Mouse (Mus musculus) myocyte (in vitro differentiated cells): Measurements from ENCODE around the gene Fzr1. TPM values are rescaled to one million over a fixed set of nuclear protein-coding genes. Genes with fewer than 3 reads are reported as not detected.
A peak's percentile ranks its signal among the peaks of the same experiment; 100 is the strongest.

Experiments used
- H3K27me3 ChIP-seq: one replicate; pipeline ENCODE4 v1.6.1; 2011; ENCODE audit not compliant: control insufficient read depth, insufficient read depth, insufficient read length
- H3K36me3 ChIP-seq: one replicate; pipeline ENCODE4 v1.6.1; 2011; ENCODE audit not compliant: control insufficient read depth, insufficient read depth
- H3K4me2 ChIP-seq: one replicate; pipeline ENCODE4 v1.6.1; 2011; ENCODE audit warnings: low read depth, control low read depth
- H3K4me3 ChIP-seq: one replicate; pipeline ENCODE4 v1.5.1; 2011; ENCODE audit warnings: mild to moderate bottlenecking, control low read depth, moderate library complexity
- H3K79me2 ChIP-seq: one replicate; pipeline ENCODE4 v1.6.1; 2011; ENCODE audit not compliant: control insufficient read depth, insufficient read depth
- H3ac ChIP-seq: one replicate; pipeline ENCODE4 v1.6.1; 2011; ENCODE audit not compliant: control insufficient read depth, insufficient read length
- CEBPB ChIP-seq: IDR thresholded peaks from 2 replicates; pipeline ENCODE4 v1.6.1; 2011; ENCODE audit warnings: mild to moderate bottlenecking, moderate library complexity; ENCODE audit not compliant: poor library complexity, insufficient read depth, severe bottlenecking
- E2F4 ChIP-seq: IDR thresholded peaks from one replicate; pipeline ENCODE4 v1.6.1; 2011; ENCODE audit warnings: mild to moderate bottlenecking, control low read depth, moderate library complexity; ENCODE audit not compliant: insufficient read depth
- MAX ChIP-seq: IDR thresholded peaks from one replicate; pipeline ENCODE4 v1.6.1; 2011; ENCODE audit warnings: low read depth, mild to moderate bottlenecking, control low read depth
- MYOD1 ChIP-seq, 3 experiments: IDR thresholded peaks; one replicate each; pipeline ENCODE4 v1.6.1; 2011; ENCODE audit warnings: control low read depth in 2 of 3, low read depth in 2 of 3, mild to moderate bottlenecking in 2 of 3, moderate library complexity in 1 of 3; ENCODE audit not compliant: insufficient read length in 2 of 3, control insufficient read depth in 1 of 3
- MYOG ChIP-seq, 3 experiments: IDR thresholded peaks; one replicate each; pipeline ENCODE4 v1.6.1; 2011; ENCODE audit warnings: control low read depth in 2 of 3, low read depth in 2 of 3, mild to moderate bottlenecking in 2 of 3; ENCODE audit not compliant: insufficient read length in 2 of 3, control insufficient read depth in 1 of 3, insufficient read depth in 1 of 3
- POLR2A ChIP-seq: IDR thresholded peaks from one replicate; pipeline ENCODE4 v1.6.1; 2011; ENCODE audit warnings: low read depth, mild to moderate bottlenecking, control low read depth, moderate library complexity; ENCODE audit not compliant: insufficient read length
- POLR2AphosphoS2 ChIP-seq: IDR thresholded peaks from one replicate; pipeline ENCODE4 v1.6.1; 2011; ENCODE audit warnings: low read depth, control low read depth; ENCODE audit not compliant: insufficient read length
- REST ChIP-seq: IDR thresholded peaks from one replicate; pipeline ENCODE4 v1.6.1; 2011; ENCODE audit warnings: mild to moderate bottlenecking, control low read depth, moderate library complexity; ENCODE audit not compliant: insufficient read depth, insufficient read length
- SRF ChIP-seq: IDR thresholded peaks from one replicate; pipeline ENCODE4 v1.6.1; 2011; ENCODE audit warnings: low read depth; ENCODE audit not compliant: control insufficient read depth, insufficient read length
- TCF12 ChIP-seq: IDR thresholded peaks from one replicate; pipeline ENCODE4 v1.6.1; 2011; ENCODE audit warnings: mild to moderate bottlenecking, control low read depth; ENCODE audit not compliant: poor library complexity, insufficient read depth, severe bottlenecking
- TCF3 ChIP-seq: IDR thresholded peaks from one replicate; pipeline ENCODE4 v1.6.1; 2011; ENCODE audit warnings: low read depth, control low read depth; ENCODE audit not compliant: insufficient read length
- USF1 ChIP-seq: IDR thresholded peaks from one replicate; pipeline ENCODE4 v1.6.1; 2011; ENCODE audit warnings: low read depth, mild to moderate bottlenecking, control low read depth, moderate library complexity
- polyA plus RNA-seq: library from polyadenylated mRNA; unstranded; fragments of >200 nt; fragmentation: generic; extraction: Trizol; gene quantifications from one replicate; pipeline ENCODE4 v1.2.1, GENCODE M21; 2012; ENCODE audit warnings: missing spikeins

Fzr1 gene
- polyA plus RNA-seq, 1 experiment = 42.0 TPM

DNA sequence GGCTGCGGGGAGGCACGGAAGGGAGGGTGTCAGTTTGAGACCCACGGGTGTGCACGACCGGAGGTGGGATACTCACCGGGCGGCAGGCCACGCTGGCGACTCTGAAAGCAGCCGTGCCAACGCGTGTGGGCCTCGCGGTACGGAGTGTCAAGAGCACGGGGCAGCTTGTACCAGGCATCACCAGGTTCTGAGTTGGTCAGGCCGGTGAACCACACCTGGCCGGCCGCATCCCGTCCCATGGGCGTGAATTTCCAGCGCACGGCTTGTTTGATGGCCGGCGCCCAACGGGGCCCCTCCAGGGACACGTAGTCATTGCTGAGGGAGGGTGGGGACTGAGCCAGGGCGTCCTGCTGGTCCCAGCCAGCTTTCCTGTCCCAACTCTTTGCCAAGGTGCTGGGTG, 13.7 kb downstream of the Fzr1 start:
- Histone ChIP-seq H3K36me3 (peaks cover 14% of the 10 kb centered on the region), H3K4me2 (no peak overlapping the region), H3K27me3 (no peaks in the 10 kb centered on the region), H3K4me3 (no peak overlapping the region), H3K79me2 (no peaks in the 10 kb centered on the region), H3ac (no peak overlapping the region)
- no peak for TF ChIP-seq TCF3
- peak; percentile 87 for TF ChIP-seq POLR2AphosphoS2

DNA sequence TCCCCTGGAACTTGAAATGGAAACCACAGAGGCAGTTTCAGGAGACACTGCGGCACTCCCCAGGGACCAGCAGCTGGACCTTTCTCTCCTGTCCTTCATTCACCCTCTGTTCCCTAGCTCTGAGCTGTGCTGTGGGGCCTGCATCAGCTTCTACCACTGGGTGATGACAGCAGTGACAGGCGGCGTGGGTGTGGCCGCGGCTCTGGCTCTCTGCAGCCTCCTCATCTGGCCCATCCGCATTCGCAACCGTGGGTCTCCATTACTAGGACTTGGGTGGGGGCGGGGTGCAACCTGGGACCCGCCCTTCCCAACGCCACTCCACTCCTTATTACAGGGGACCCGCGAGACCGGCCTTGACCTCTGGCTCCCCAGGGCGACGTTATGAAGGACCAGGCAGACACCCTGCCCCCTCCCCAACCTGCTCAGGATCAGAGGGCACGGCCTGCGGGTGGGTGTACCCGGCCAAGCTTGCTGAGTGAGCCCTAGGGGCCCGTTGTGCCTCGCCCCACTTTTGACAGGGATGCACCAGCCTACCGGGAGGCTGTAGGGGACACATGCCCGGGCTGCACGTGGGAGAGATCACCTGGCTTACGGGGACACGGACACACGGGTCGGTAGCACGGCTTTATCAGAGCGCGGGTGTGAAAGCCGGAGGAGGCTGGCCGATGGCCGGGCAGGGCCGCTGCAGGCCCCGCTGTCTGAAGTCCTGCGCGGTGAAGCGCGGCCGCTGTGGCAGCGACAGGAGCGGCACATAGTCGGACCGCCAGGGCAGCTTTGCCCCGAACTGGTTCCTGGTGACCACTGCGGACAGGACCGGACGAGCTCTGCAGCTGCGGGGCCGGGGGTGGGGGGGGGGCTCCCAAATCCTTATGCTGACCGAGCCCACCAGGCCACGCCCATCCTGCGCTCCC, 14.6 kb downstream of the Fzr1 start:
- peaks cover 14% of the 10 kb centered on the region for H3K36me3 ChIP-seq
- no peak overlapping the region for H3K4me3 ChIP-seq

GRCm38 (mm10) chr10:81362336-81362949, 15.9 kb downstream of the Fzr1 start:
- TF ChIP-seq TCF3 = no peak
- TF ChIP-seq CEBPB = no peak
- no peak for TF ChIP-seq TCF12
- no peak for TF ChIP-seq USF1
- TF ChIP-seq MAX = no peak
- no peak for TF ChIP-seq MYOG (IDR thresholded peaks at IDR 0.05; ENCODE audit: control insufficient read depth in 1 of 3, insufficient read depth in 1 of 3, insufficient read length in 2 of 3, low read depth in 2 of 3)
- TF ChIP-seq E2F4 = no peak
- no peak for TF ChIP-seq MYOD1 (IDR thresholded peaks at IDR 0.05; ENCODE audit: control insufficient read depth in 1 of 3, insufficient read length in 2 of 3, low read depth in 2 of 3)
- TF ChIP-seq SRF = no peak
- TF ChIP-seq REST = no peak
- TF ChIP-seq POLR2AphosphoS2 = no peak
- TF ChIP-seq POLR2A = no peak
- H3ac ChIP-seq = no peak overlapping the region
- H3K4me2 ChIP-seq = no peak overlapping the region
- H3K27me3 ChIP-seq = no peaks in the 10 kb centered on the region
- H3K36me3 ChIP-seq = peaks cover 9% of the 10 kb centered on the region
- H3K4me3 ChIP-seq = no peak overlapping the region
- peaks cover 5% of the 10 kb centered on the region for H3K79me2 ChIP-seq

More for the DNA sequence above, 14.6 kb downstream of the Fzr1 start:
- Histone ChIP-seq H3K79me2 (peaks cover 2% of the 10 kb centered on the region), H3ac (no peak overlapping the region), H3K4me2 (no peak overlapping the region), H3K27me3 (no peaks in the 10 kb centered on the region)
- TF ChIP-seq MAX (no peak), POLR2AphosphoS2 (no peak), POLR2A (peak; percentile 20), E2F4 (no peak), MYOG (IDR thresholded peaks at IDR 0.05; ENCODE audit: control insufficient read depth in 1 of 3, insufficient read depth in 1 of 3, insufficient read length in 2 of 3, low read depth in 2 of 3) (no peak), USF1 (no peak), TCF12 (no peak), MYOD1 (IDR thresholded peaks at IDR 0.05; ENCODE audit: control insufficient read depth in 1 of 3, insufficient read length in 2 of 3, low read depth in 2 of 3) (no peak)

DNA sequence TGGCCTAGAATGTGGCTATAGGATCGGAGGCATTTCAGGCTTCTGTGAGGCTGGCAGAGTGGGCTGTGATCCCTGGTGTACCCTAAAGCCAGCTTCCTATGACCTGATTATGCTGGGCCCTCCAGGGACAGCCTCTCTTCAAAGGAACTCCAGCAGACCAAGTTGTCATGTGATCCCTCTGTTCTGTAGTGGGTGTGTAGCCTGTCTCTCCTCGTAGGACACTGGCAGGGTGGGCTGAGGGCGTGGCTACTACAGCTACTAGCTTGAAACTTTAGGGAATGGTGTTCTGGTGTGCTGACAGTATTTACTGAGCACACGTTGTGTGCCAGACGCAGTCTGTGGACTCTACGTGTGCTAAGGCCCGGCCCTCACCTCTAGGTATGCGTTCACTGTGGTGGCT, 17.6 kb downstream of the Fzr1 start:
- Histone ChIP-seq H3ac (no peak overlapping the region), H3K27me3 (no peaks in the 10 kb centered on the region), H3K36me3 (no peaks in the 10 kb centered on the region), H3K4me2 (peak overlapping the region; percentile 44), H3K4me3 (no peak overlapping the region), H3K79me2 (peaks cover 5% of the 10 kb centered on the region)
- peak; percentile 39 for TF ChIP-seq USF1
- no peak for TF ChIP-seq POLR2AphosphoS2

GRCm38 (mm10) chr10:81358841-81359240, 19.5 kb downstream of the Fzr1 start:
- Histone ChIP-seq H3ac (no peak overlapping the region), H3K27me3 (no peaks in the 10 kb centered on the region), H3K4me2 (peak overlapping the region; percentile 92), H3K79me2 (peaks cover 5% of the 10 kb centered on the region), H3K4me3 (peak overlapping the region; percentile 55), H3K36me3 (no peaks in the 10 kb centered on the region)
- no peak for TF ChIP-seq MYOG (IDR thresholded peaks at IDR 0.05; ENCODE audit: control insufficient read depth in 1 of 3, insufficient read depth in 1 of 3, insufficient read length in 2 of 3, low read depth in 2 of 3)
- no peak for TF ChIP-seq USF1
- TF ChIP-seq E2F4 = no peak
- no peak for TF ChIP-seq SRF
- TF ChIP-seq TCF3 = no peak
- TF ChIP-seq REST = no peak
- no peak for TF ChIP-seq CEBPB
- no peak for TF ChIP-seq TCF12
- TF ChIP-seq MAX = no peak
- no peak for TF ChIP-seq POLR2A
- TF ChIP-seq MYOD1 (IDR thresholded peaks at IDR 0.05; ENCODE audit: control insufficient read depth in 1 of 3, insufficient read length in 2 of 3, low read depth in 2 of 3) = no peak
- TF ChIP-seq POLR2AphosphoS2 = no peak
